ENCODE assay signal across 8 mouse cellular contexts in genomic region chr5:32458408-32459143, GRCm38 (mm10). TPM values are rescaled to one million over a fixed set of nuclear protein-coding genes. Genes with fewer than 3 reads are reported as not detected.
A peak's percentile ranks its signal among the peaks of the same experiment; 100 is the strongest.
DNase-seq lines count a peak whose midpoint lies in the region; ATAC-seq and TF ChIP-seq lines count a peak whose summit lies in the region.

TSS of gene Ppp1cb (plus strand) at chr5:32458843.

- peak within 1 kb of the TSS; percentile 99 for H3K4me3 ChIP-seq in bone marrow macrophage, adult 2 months (ENCODE audit: insufficient read depth, low read length)
- peak within 1 kb of the TSS; percentile 98 for H3K4me3 ChIP-seq in embryonic fibroblast, embryonic 13.5 days (ENCODE audit: insufficient read depth, low read length)
- peak within 1 kb of the TSS; percentile 91 for H3K4me3 ChIP-seq in kidney, embryonic 14.5 days (ENCODE audit: low read length)
- H3K4me3 ChIP-seq in limb, embryonic 15.5 days: peak within 1 kb of the TSS; percentile 66

- H3K27me3 ChIP-seq in kidney, embryonic 14.5 days (ENCODE audit: control insufficient read depth, insufficient read depth, low read length): no peaks in the 10 kb centered on the region
- H3K27me3 ChIP-seq in limb, embryonic 15.5 days: no peaks in the 10 kb centered on the region

- no peak for TF ChIP-seq POLR2A in bone marrow macrophage, adult 2 months (IDR thresholded peaks at IDR 0.05; ENCODE audit: borderline replicate concordance, low read depth, low read length)
- TF ChIP-seq POLR2A in embryonic fibroblast, embryonic 13.5 days (IDR thresholded peaks at IDR 0.05; ENCODE audit: low read depth, low read length): peak; percentile 96

- peak; percentile 100 for DNase-seq in A20 (ENCODE audit: low read depth, low spot score)
- DNase-seq in heart, adult 9 months (ENCODE audit: low spot score in 2 of 2): peak; percentile 98 to 99
- peak; percentile 96 to 97 for DNase-seq in monocyte, adult 2 months (ENCODE audit: low read depth in 1 of 2, low spot score in 2 of 2)
- peak; percentile 99 for DNase-seq in spleen, postnatal 36 days (ENCODE audit: low spot score in 2 of 2)

- peak within 1 kb of the TSS; percentile 78 for H3K27ac ChIP-seq in bone marrow macrophage, adult 2 months (ENCODE audit: insufficient read depth, low read depth, low read length)
- H3K27ac ChIP-seq in embryonic fibroblast, embryonic 13.5 days (ENCODE audit: insufficient read depth, low read length): peak within 1 kb of the TSS; percentile 84
- peak within 1 kb of the TSS; percentile 99 for H3K27ac ChIP-seq in kidney, embryonic 14.5 days (ENCODE audit: low read depth, low read length)
- H3K27ac ChIP-seq in limb, embryonic 15.5 days: peak within 1 kb of the TSS; percentile 98

- H3K9me3 ChIP-seq in kidney, embryonic 14.5 days (ENCODE audit: control insufficient read depth, low read length): no peaks in the 10 kb centered on the region
- no peaks in the 10 kb centered on the region for H3K9me3 ChIP-seq in limb, embryonic 15.5 days

- WGBS in kidney, embryonic 14.5 days: 2% methylated on average over 45 of the region's 54 CpGs
- under 1% methylated on average over 32 of the region's 54 CpGs for WGBS in limb, embryonic 15.5 days

- peak within 1 kb of the TSS; percentile 100 for H3K9ac ChIP-seq in kidney, embryonic 14.5 days (ENCODE audit: low read depth, low read length)
- peak within 1 kb of the TSS; percentile 91 for H3K9ac ChIP-seq in limb, embryonic 15.5 days

- ATAC-seq in kidney, embryonic 14.5 days (ENCODE audit: low FRiP score, low TSS enrichment): peak; percentile 99
- peak; percentile 99 for ATAC-seq in limb, embryonic 15.5 days (ENCODE audit: insufficient number of reproducible peaks, low FRiP score, low TSS enrichment, low read depth)

- H3K4me2 ChIP-seq in kidney, embryonic 14.5 days (replicated peaks; ENCODE audit: low read depth, low read length): peak within 1 kb of the TSS; percentile 42
- H3K4me2 ChIP-seq in limb, embryonic 15.5 days: peak within 1 kb of the TSS; percentile 51

- H3K36me3 ChIP-seq in kidney, embryonic 14.5 days (ENCODE audit: control insufficient read depth, insufficient read depth, low read length): no peaks in the 10 kb centered on the region
- no peaks in the 10 kb centered on the region for H3K36me3 ChIP-seq in limb, embryonic 15.5 days

- peaks cover 13% of the 10 kb centered on the region for H3K4me1 ChIP-seq in bone marrow macrophage, adult 2 months (ENCODE audit: control insufficient read depth, insufficient read depth, low read length)
- no peaks in the 10 kb centered on the region; the same call in 1 of the 2 replicates for H3K4me1 ChIP-seq in embryonic fibroblast, embryonic 13.5 days (ENCODE audit: control insufficient read depth, insufficient read depth, low read length)
- peaks cover 22% of the 10 kb centered on the region; the same call in 1 of the 2 replicates for H3K4me1 ChIP-seq in kidney, embryonic 14.5 days (ENCODE audit: control insufficient read depth, insufficient read depth, low read length)
- H3K4me1 ChIP-seq in limb, embryonic 15.5 days: peaks cover 3% of the 10 kb centered on the region; the same call in 1 of the 2 replicates

- TF ChIP-seq CTCF in bone marrow macrophage, adult 2 months (IDR thresholded peaks at IDR 0.05; ENCODE audit: low read depth, low read length): no peak
- no peak for TF ChIP-seq CTCF in embryonic fibroblast, embryonic 13.5 days (IDR thresholded peaks at IDR 0.05; ENCODE audit: borderline replicate concordance, insufficient read depth, low read length)

RNA-seq across cellular contexts. Expression of gene Ppp1cb, which starts in this region (rescaled TPM):
- 177 and 202 TPM in 2 replicates for polyA plus RNA-seq in bone marrow macrophage, adult 2 months (2012; ENCODE audit: insufficient read depth, insufficient read length, missing spikeins)
- 413 and 531 TPM in 2 replicates for polyA plus RNA-seq in embryonic fibroblast, embryonic 13.5 days (2011; ENCODE audit: insufficient read length, low read depth, missing spikeins)
- 219 and 229 TPM in 2 replicates for polyA plus RNA-seq in kidney, embryonic 14.5 days (2014; fragmentation: Nextera tagmentation; extraction: Ambion mirVana)
- 183 and 188 TPM in 2 replicates for polyA plus RNA-seq in limb, embryonic 15.5 days (2015; fragmentation: Nextera tagmentation; extraction: Ambion mirVana)

Comparison
In these comparisons a context has a peak if more than half of its experiments do, and no peak if none do; other contexts are left out.
1. Peak in every context shown above with its lines: DNase-seq, ATAC-seq, H3K4me3 ChIP-seq and H3K27ac ChIP-seq.